Mouse (Mus musculus) thymus, adult 2 months (tissue): ENCODE results near the gene Bckdha. TPM values are rescaled to one million over a fixed set of nuclear protein-coding genes. Genes with fewer than 3 reads are reported as not detected.

Experiments
- DNase-seq: peaks from one replicate; pipeline ENCODE4 v3.0.0; 2021
- H3K27ac ChIP-seq: fragments of 200-500 bp; 2 replicates; pipeline ENCODE4 v1.5.1; 2012; ENCODE audit warnings: low read length, control low read depth; ENCODE audit not compliant: control insufficient read depth, insufficient read depth
- H3K27me3 ChIP-seq: fragments of 200-500 bp; 2 replicates; pipeline ENCODE4 v1.6.1; 2012; ENCODE audit warnings: mild to moderate bottlenecking, low read length, moderate library complexity, mixed read lengths; ENCODE audit not compliant: control insufficient read depth, insufficient read depth
- H3K36me3 ChIP-seq: fragments of 200-500 bp; 2 replicates; pipeline ENCODE4 v1.6.1; 2012; ENCODE audit warnings: mild to moderate bottlenecking, low read length, moderate library complexity; ENCODE audit not compliant: control insufficient read depth, insufficient read depth
- H3K4me1 ChIP-seq: fragments of 200-500 bp; replicated peaks from 2 replicates; pipeline ENCODE4 v1.6.1; 2012; ENCODE audit warnings: low read length; ENCODE audit not compliant: control insufficient read depth, insufficient read depth
- H3K4me3 ChIP-seq: fragments of 200-500 bp; 2 replicates; pipeline ENCODE4 v1.5.1; 2012; ENCODE audit warnings: mild to moderate bottlenecking, low read length, control low read depth, moderate library complexity; ENCODE audit not compliant: control insufficient read depth, insufficient read depth
- CTCF ChIP-seq: fragments of 200-500 bp; IDR thresholded peaks from 2 replicates; pipeline ENCODE4 v1.5.1; 2012; ENCODE audit warnings: mild to moderate bottlenecking, control low read depth, low read length, moderate library complexity, borderline replicate concordance; ENCODE audit not compliant: control insufficient read depth, poor library complexity, insufficient read depth; ENCODE audit errors: extremely low read depth
- POLR2A ChIP-seq: fragments of 200-500 bp; IDR thresholded peaks from 2 replicates; pipeline ENCODE4 v1.6.1; 2012; ENCODE audit warnings: mild to moderate bottlenecking, low read length, control low read depth, moderate library complexity; ENCODE audit not compliant: control insufficient read depth, poor library complexity, insufficient read depth; ENCODE audit errors: extremely low read depth
- WGBS: fragments of 180-500 bp; shearing (Covaris S2); methylation state at CpG from one replicate; pipeline ENCODE4 v1.1.7; 2018; 5-methylcytosine and 5-hydroxymethylcytosine counted together
- polyA plus RNA-seq: library from polyadenylated mRNA; depleted of rRNA; stranded (reverse); fragments of >200 nt; gene quantifications from 2 replicates; pipeline ENCODE4 v1.2.3, GENCODE M21; 2012

Gene Bckdha
- polyA plus RNA-seq, 1 experiment, result 181 TPM

DNA sequence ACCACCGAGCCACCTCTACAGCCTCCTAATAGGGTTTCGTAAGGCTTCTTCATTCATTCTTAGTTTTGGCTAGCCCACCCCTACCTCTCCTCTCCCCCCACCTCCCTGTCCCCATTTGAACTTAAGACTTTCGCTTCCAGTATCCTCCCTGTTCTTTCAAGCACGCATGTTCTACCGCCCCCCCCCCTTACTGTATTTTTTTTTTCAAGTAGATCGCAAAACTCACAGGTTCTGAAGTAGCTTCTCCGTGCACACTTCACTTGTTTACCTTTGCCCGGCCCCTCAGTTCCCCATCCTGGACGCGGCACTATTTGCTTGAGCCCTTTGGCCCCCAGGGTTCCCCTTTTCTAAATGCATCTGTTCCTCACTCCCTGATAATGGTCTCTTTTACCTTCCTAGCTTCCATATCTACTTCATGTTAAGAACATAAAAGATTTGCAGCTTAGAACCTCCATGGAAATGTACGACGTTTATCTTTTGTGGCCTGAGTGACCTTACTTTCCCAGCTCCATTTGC lies 6.5 kb downstream of the Bckdha start:
- 44% methylated on average over 12 of the region's 12 CpGs for WGBS
- H3K4me1 ChIP-seq, result peaks cover 39% of the 10 kb centered on the region
- H3K4me3 ChIP-seq, result no peak overlapping the region
- DNase-seq, result no peak
- H3K36me3 ChIP-seq, result no peaks in the 10 kb centered on the region
- H3K27ac ChIP-seq, result no peak overlapping the region
- no peak for TF ChIP-seq CTCF
- no peak for TF ChIP-seq POLR2A
- H3K27me3 ChIP-seq, result no peaks in the 10 kb centered on the region

DNA sequence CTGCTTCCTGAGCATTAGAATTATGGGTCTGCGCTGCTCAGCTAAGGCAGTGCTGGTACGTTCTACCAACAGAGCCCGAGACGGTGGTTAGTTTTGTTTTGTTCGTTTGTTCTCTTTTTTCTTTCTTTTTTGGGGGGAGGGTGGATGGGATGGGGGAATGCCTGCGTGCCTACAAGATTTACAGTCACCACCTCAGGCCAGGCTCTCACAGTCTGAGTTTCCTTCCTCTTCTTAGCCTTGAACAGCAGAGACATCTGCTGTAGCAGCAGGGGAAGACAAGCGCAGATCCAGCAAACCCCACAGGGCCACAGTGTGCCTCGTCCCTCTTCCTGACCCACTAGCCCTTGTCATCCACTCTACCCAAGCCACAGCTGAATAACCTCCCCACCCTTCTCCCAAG lies 7.5 kb downstream of the Bckdha start:
- no peaks in the 10 kb centered on the region for H3K27me3 ChIP-seq
- peak; percentile 54 for DNase-seq
- peak overlapping the region; percentile 20; the same call in 1 of the 2 replicates for H3K27ac ChIP-seq
- no peaks in the 10 kb centered on the region for H3K36me3 ChIP-seq
- TF ChIP-seq POLR2A, result no peak
- TF ChIP-seq CTCF, result no peak
- 17% methylated on average over 8 of the region's 8 CpGs for WGBS
- no peak overlapping the region for H3K4me3 ChIP-seq
- peaks cover 49% of the 10 kb centered on the region for H3K4me1 ChIP-seq

DNA sequence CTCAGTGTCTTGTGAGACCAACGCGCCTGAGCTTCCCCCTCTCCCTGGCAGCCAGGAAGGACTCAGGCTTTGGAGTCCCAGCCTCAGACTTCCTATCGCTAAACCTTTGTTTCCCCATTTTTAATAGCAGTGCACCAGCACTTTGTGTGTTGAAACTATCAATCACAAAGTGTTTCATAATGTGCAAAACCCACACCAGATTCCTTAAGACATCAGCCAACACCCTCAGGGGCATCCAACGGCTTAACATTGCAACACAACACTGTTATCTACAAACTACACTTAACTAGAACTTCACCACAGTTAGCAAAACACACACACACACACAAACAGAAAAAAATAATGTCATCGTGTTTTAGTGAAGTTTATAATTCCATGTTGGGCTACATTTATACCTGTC lies 8.9 kb downstream of the Bckdha start:
- H3K27me3 ChIP-seq, result no peaks in the 10 kb centered on the region
- H3K4me1 ChIP-seq, result peaks cover 63% of the 10 kb centered on the region
- H3K36me3 ChIP-seq, result no peaks in the 10 kb centered on the region
- WGBS, result 33% methylated on average over 5 of the region's 5 CpGs
- H3K27ac ChIP-seq, result peak overlapping the region; percentile 99
- DNase-seq, result no peak
- TF ChIP-seq CTCF, result no peak
- no peak for TF ChIP-seq POLR2A
- H3K4me3 ChIP-seq, result no peak overlapping the region

DNA sequence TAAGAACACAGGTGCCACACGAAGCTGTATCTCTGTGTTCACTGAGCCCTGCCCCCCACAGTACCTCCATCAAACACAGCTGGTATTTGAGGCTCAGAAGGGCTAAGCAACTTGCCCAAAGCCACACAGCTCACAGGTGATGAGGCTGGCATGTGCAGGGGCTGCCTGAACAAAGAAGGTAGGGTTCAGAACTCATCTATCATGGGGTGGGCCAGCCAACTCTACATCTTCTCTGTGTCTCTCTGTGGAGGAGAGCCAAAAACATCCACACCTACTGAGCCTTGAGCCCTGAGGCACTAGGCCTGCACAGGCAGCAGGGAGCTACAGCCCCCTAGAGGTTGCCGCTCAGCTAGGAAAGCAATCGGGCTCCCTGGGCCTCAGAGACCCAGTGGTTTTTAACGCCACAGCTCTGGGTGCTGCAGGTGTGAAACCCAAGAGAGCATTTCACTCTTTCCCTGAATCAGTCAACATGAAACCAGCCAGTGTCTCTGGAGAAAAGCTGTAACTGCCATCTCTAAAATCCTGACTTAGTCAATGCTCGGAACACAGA lies 11.1 kb downstream of the Bckdha start:
- H3K36me3 ChIP-seq, result no peaks in the 10 kb centered on the region
- H3K27me3 ChIP-seq, result no peaks in the 10 kb centered on the region
- H3K27ac ChIP-seq, result peak overlapping the region; percentile 99
- WGBS, result 4% methylated on average over 5 of the region's 5 CpGs
- TF ChIP-seq CTCF (peak; percentile 87), POLR2A (peak; percentile 38; the same call in 1 of the 2 replicates)
- peaks cover 74% of the 10 kb centered on the region for H3K4me1 ChIP-seq
- no peak overlapping the region for H3K4me3 ChIP-seq
- DNase-seq, result peak; percentile 79

DNA sequence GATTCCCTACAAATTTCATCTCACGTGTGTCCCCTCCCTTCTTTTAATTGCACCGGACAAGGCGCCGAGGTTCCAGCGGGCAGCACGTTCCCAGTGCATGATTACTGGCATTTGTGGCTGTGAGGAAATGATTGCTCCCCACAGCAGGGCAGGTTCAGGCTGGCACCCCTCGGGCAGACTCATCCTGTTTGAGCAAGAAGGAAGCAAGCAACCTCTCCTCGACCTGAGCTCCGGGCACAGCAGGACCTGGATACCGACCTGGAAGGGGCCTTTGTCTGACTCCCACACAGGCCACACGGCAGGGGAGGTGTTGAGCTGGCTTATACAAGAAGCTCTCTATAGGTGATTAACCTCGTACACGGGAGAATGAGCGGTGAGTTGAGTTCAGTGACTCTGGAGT lies 13.7 kb downstream of the Bckdha start:
- peaks cover 60% of the 10 kb centered on the region for H3K4me1 ChIP-seq
- no peak overlapping the region for H3K27ac ChIP-seq
- no peaks in the 10 kb centered on the region for H3K36me3 ChIP-seq
- DNase-seq, result peak; percentile 35
- no peaks in the 10 kb centered on the region for H3K27me3 ChIP-seq
- 41% methylated on average over 14 of the region's 14 CpGs for WGBS
- TF ChIP-seq CTCF, result no peak
- TF ChIP-seq POLR2A, result no peak
- no peak overlapping the region for H3K4me3 ChIP-seq

DNA sequence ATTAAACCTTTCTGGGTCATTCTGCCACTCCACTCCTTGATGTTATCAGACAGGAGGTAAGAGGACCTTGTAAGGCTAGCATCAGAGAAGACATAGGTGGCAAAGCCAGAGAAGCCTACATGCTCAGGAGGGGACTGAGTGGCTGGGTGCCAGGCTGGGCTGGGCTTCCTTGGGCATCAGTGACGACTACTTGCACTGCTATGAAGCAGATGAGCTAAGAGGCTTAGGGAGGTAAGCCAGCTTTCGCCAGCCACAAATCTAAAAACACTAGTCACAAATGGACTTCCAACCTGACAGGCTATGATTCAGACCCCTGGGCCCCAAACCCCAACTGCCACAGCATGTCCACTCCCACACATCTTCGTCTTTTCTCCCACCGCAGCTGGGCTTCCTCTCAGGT lies 14.2 kb downstream of the Bckdha start:
- whole genome bisulfite sequencing, result 54% methylated on average over 4 of the region's 4 CpGs
- no peak overlapping the region for H3K4me3 ChIP-seq
- no peaks in the 10 kb centered on the region for H3K36me3 ChIP-seq
- no peak overlapping the region for H3K27ac ChIP-seq
- no peak for DNase-seq
- peaks cover 58% of the 10 kb centered on the region for H3K4me1 ChIP-seq
- no peaks in the 10 kb centered on the region for H3K27me3 ChIP-seq
- no peak for TF ChIP-seq POLR2A
- TF ChIP-seq CTCF, result no peak
